ENCODE assay signal across 16 mouse cellular contexts in the genomic region with DNA sequence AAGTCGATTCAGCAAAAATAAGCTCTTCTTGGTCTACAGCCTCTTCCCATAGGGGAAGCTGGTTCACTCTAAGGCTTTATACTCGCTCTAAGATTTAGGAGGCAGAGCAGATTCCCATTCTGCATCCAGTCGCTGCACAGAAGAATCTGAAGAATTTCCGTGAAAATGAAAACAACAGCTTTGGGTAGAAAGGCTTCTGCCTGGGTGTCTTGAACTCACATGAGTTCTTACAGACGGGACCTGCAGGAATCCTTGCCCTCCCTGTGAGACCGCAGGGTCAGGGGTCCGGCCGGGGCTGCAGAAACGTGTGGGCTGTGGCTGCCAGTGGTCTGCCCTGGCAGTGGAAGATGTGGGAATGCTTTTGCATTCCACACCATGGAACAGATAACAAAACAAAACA.
DNase-seq lines count a peak whose midpoint lies in the region; ATAC-seq lines count a peak whose summit lies in the region.
"Had no signal": no experiment of that assay in that cellular context is flagged by ENCODE, and none has a peak within 500 bp of the region (broad histone marks: within the 10 kb centered on the region; RNA-seq: fewer than 3 reads in every experiment).

No protein-coding gene starts in this region.

- ATAC-seq in kidney, embryonic 16.5 days (ENCODE audit: low FRiP score, low TSS enrichment) = peak; percentile 55; the same call in 1 of the 2 replicates
- no peak for ATAC-seq in limb, embryonic 15.5 days (ENCODE audit: insufficient number of reproducible peaks, low FRiP score, low TSS enrichment, low read depth)
- no peak for ATAC-seq in midbrain, embryonic 16.5 days
- ATAC-seq: hindbrain, embryonic 16.5 days had no signal

- peaks cover 25% of the 10 kb centered on the region for H3K4me1 ChIP-seq in heart, embryonic 10.5 days
- peaks cover 16% of the 10 kb centered on the region for H3K4me1 ChIP-seq in kidney, embryonic 16.5 days (ENCODE audit: insufficient read depth, low read length)
- peaks cover 30% of the 10 kb centered on the region for H3K4me1 ChIP-seq in limb, embryonic 15.5 days
- no peaks in the 10 kb centered on the region for H3K4me1 ChIP-seq in midbrain, embryonic 16.5 days (ENCODE audit: control insufficient read depth, insufficient read depth, low read length)
- H3K4me1 ChIP-seq: liver, embryonic 15.5 days had no signal

- H3K27ac ChIP-seq in heart, embryonic 10.5 days = peak overlapping the region; percentile 72
- peak overlapping the region; percentile 85 for H3K27ac ChIP-seq in kidney, embryonic 16.5 days (ENCODE audit: low read length)
- no peak overlapping the region for H3K27ac ChIP-seq in limb, embryonic 15.5 days
- no peak overlapping the region for H3K27ac ChIP-seq in midbrain, embryonic 16.5 days (ENCODE audit: low read length)
- H3K27ac ChIP-seq: liver, embryonic 15.5 days had no signal

- no peaks in the 10 kb centered on the region for H3K36me3 ChIP-seq in heart, embryonic 10.5 days
- H3K36me3 ChIP-seq in kidney, embryonic 16.5 days (ENCODE audit: insufficient read depth, low read length) = no peaks in the 10 kb centered on the region
- no peaks in the 10 kb centered on the region for H3K36me3 ChIP-seq in limb, embryonic 15.5 days
- no peaks in the 10 kb centered on the region for H3K36me3 ChIP-seq in midbrain, embryonic 16.5 days (ENCODE audit: control insufficient read depth, insufficient read depth, low read length)
- H3K36me3 ChIP-seq: liver, embryonic 15.5 days had no signal

- DNase-seq in heart, embryonic 10.5 days (ENCODE audit: low spot score) = peak; percentile 74
- no peak for DNase-seq in heart, adult 8-10 months (ENCODE audit: low spot score)
- no peak for DNase-seq in kidney, adult 18-20 months
- peak; percentile 50 for DNase-seq in embryo, embryonic 11 days
- no peak for DNase-seq in urinary bladder, adult 18-20 months (ENCODE audit: low spot score in 2 of 2)
- DNase-seq: adrenal gland, adult 2 months; gastrocnemius, postnatal 10 days; layer of hippocampus, postnatal 36 days; right cerebral cortex, postnatal 25 days; thymus, adult 2 months had no signal

- H3K9me3 ChIP-seq in heart, embryonic 10.5 days = no peaks in the 10 kb centered on the region
- no peaks in the 10 kb centered on the region for H3K9me3 ChIP-seq in kidney, embryonic 16.5 days (ENCODE audit: low read length)
- H3K9me3 ChIP-seq in limb, embryonic 15.5 days = no peaks in the 10 kb centered on the region
- no peaks in the 10 kb centered on the region for H3K9me3 ChIP-seq in midbrain, embryonic 16.5 days (replicated peaks; ENCODE audit: control insufficient read depth, low read length, poor library complexity, severe bottlenecking)
- H3K9me3 ChIP-seq: liver, embryonic 15.5 days; megakaryocyte, embryonic 14.5 days had no signal

- H3K4me2 ChIP-seq in kidney, embryonic 16.5 days (replicated peaks; ENCODE audit: low read depth, low read length) = peak overlapping the region; percentile 27
- H3K4me2 ChIP-seq in limb, embryonic 15.5 days = 0 out of 2 replicates have a peak overlapping the region, but pooled peaks have one; percentile 14
- no peak overlapping the region for H3K4me2 ChIP-seq in midbrain, embryonic 16.5 days (ENCODE audit: low read length)
- H3K4me2 ChIP-seq: liver, embryonic 15.5 days had no signal

- H3K4me3 ChIP-seq in heart, embryonic 10.5 days = no peak overlapping the region
- no peak overlapping the region; the same call in 1 of the 2 replicates for H3K4me3 ChIP-seq in kidney, embryonic 16.5 days (ENCODE audit: low read length)
- H3K4me3 ChIP-seq in limb, embryonic 15.5 days = no peak overlapping the region
- H3K4me3 ChIP-seq in midbrain, embryonic 16.5 days (ENCODE audit: low read depth, low read length) = no peak overlapping the region
- H3K4me3 ChIP-seq: liver, embryonic 15.5 days; megakaryocyte, embryonic 14.5 days had no signal

- 25% methylated on average over 9 of the region's 9 CpGs for WGBS in heart, embryonic 10.5 days
- WGBS in kidney, embryonic 16.5 days = 16% methylated on average over 9 of the region's 9 CpGs
- WGBS in limb, embryonic 15.5 days = 18% methylated on average over 9 of the region's 9 CpGs
- 29% methylated on average over 9 of the region's 9 CpGs for WGBS in midbrain, embryonic 16.5 days

- H3K27me3 ChIP-seq in heart, embryonic 10.5 days (ENCODE audit: insufficient read depth, poor library complexity, severe bottlenecking) = no peaks in the 10 kb centered on the region
- H3K27me3 ChIP-seq in kidney, embryonic 16.5 days (ENCODE audit: insufficient read depth, low read length) = no peaks in the 10 kb centered on the region
- 0 out of 2 replicates have a peak, but pooled peaks cover 2% of the 10 kb centered on the region for H3K27me3 ChIP-seq in limb, embryonic 15.5 days
- H3K27me3 ChIP-seq in midbrain, embryonic 16.5 days (ENCODE audit: control insufficient read depth, insufficient read depth, low read depth, low read length) = no peaks in the 10 kb centered on the region
- H3K27me3 ChIP-seq: liver, embryonic 15.5 days; megakaryocyte, embryonic 14.5 days had no signal

- H3K9ac ChIP-seq in kidney, embryonic 16.5 days (replicated peaks; ENCODE audit: low read length) = no peak overlapping the region
- no peak overlapping the region for H3K9ac ChIP-seq in limb, embryonic 15.5 days
- no peak overlapping the region for H3K9ac ChIP-seq in midbrain, embryonic 16.5 days (ENCODE audit: low read depth, low read length)
- H3K9ac ChIP-seq: liver, embryonic 15.5 days had no signal

Comparison
In these comparisons a context has a peak if more than half of its experiments do, and no peak if none do; other contexts are left out.
1. DNase-seq: peak in heart, embryonic 10.5 days (single experiment) and embryo, embryonic 11 days (single experiment); none in heart, adult 8-10 months (single experiment), kidney, adult 18-20 months (single experiment) and urinary bladder, adult 18-20 months (0 of 2).
2. H3K27ac ChIP-seq: peak in heart, embryonic 10.5 days (single experiment) and kidney, embryonic 16.5 days (single experiment); none in limb, embryonic 15.5 days (single experiment) and midbrain, embryonic 16.5 days (single experiment).